Mouse (Mus musculus) forebrain, embryonic 15.5 days (tissue): ENCODE results near the gene Adcy10. TPM values are rescaled to one million over a fixed set of nuclear protein-coding genes. Genes with fewer than 3 reads are reported as not detected.

Experiments used
- ATAC-seq: fragments of 200-750 bp; cut with Nextera tagmentation; replicated peaks from 2 replicates; pipeline ENCODE4 v1.8.0; 2017; ENCODE audit warnings: mild to moderate bottlenecking, moderate TSS enrichment, moderate library complexity
- H3K27ac ChIP-seq: fragments of 300-500 bp; sonication (generic); replicated peaks from 2 replicates; pipeline ENCODE4 v1.5.1; 2015; ENCODE audit warnings: mild to moderate bottlenecking, inconsistent platforms
- H3K27me3 ChIP-seq: fragments of 300-500 bp; sonication (generic); 2 replicates; pipeline ENCODE4 v1.6.1; 2015; ENCODE audit warnings: inconsistent platforms
- H3K36me3 ChIP-seq: fragments of 300-500 bp; sonication (generic); 2 replicates; pipeline ENCODE4 v1.6.1; 2015; ENCODE audit warnings: mild to moderate bottlenecking, inconsistent platforms
- H3K4me1 ChIP-seq: fragments of 300-500 bp; sonication (generic); 2 replicates; pipeline ENCODE4 v1.6.1; 2015; ENCODE audit warnings: inconsistent platforms
- H3K4me2 ChIP-seq: fragments of 300-500 bp; sonication (generic); replicated peaks from 2 replicates; pipeline ENCODE4 v1.6.1; 2015; ENCODE audit warnings: mild to moderate bottlenecking, inconsistent platforms
- H3K4me3 ChIP-seq: fragments of 300-500 bp; sonication (generic); 2 replicates; pipeline ENCODE4 v1.5.1; 2015; ENCODE audit warnings: mild to moderate bottlenecking, inconsistent platforms
- H3K9ac ChIP-seq: fragments of 300-500 bp; sonication (generic); replicated peaks from 2 replicates; pipeline ENCODE4 v1.6.1; 2015; ENCODE audit warnings: mild to moderate bottlenecking, inconsistent platforms
- H3K9me3 ChIP-seq: fragments of 300-500 bp; sonication (generic); 2 replicates; pipeline ENCODE4 v1.6.1; 2016; ENCODE audit warnings: inconsistent platforms
- WGBS: fragments of 180-500 bp; shearing (Covaris S2); methylation state at CpG from one replicate; pipeline ENCODE4 v1.1.7; 2015; ENCODE audit warnings: mixed read lengths; 5-methylcytosine and 5-hydroxymethylcytosine counted together
- polyA plus RNA-seq: library from polyadenylated mRNA; unstranded; fragments of >200 nt; fragmentation: Nextera tagmentation; extraction: Ambion mirVana; gene quantifications from 2 replicates; pipeline ENCODE4 v1.2.1, GENCODE M21; 2015

The Adcy10 gene
- polyA plus RNA-seq, 1 experiment from 2014 or later: 0.20 TPM

DNA sequence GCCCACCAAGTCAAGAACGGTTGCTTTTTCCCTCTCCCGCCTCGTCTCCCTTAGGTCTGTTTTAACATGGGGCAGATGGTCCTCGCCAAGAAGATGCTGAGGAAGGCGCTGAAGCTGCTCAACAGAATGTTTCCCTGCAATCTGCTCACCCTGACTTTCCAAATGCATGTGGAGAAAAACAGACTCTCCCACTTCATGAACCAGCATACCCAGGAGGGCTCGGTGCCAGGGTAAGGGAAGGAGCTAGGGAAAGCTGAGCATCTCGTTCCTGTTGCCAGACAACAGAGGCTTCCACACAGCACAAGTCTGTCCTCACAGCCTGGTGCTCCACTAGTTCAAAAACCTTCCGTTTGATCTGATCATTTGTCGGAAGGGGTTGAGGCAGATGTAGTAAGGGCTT lies 74.1 kb downstream of the Adcy10 start:
- Histone ChIP-seq H3K36me3 (no peaks in the 10 kb centered on the region), H3K4me2 (no peak overlapping the region), H3K27me3 (no peaks in the 10 kb centered on the region), H3K9me3 (no peaks in the 10 kb centered on the region), H3K4me3 (no peak overlapping the region), H3K9ac (no peak overlapping the region), H3K4me1 (no peaks in the 10 kb centered on the region), H3K27ac (no peak overlapping the region)
- peak; percentile 91 for ATAC-seq
- 72% methylated on average over 9 of the region's 9 CpGs for WGBS

DNA sequence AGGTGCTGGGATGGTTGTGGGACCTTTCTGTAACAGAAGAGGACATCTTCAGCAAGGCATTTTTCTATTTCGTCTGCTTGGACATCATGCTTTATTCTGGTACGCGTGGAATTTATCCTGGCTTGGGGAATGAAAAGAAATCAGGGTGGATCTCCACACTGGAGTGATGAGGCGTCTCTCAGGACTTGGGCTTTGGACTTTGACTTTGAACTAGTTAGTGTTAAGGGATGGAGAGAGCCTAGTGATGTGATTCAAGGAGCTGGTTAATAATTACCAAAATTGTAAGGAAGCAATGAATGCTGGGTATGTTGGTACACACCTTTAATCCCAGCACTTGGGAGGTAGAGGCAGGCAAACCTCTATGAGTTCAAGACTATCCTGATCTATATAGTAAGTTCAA lies 80.3 kb downstream of the Adcy10 start:
- H3K36me3 ChIP-seq: no peaks in the 10 kb centered on the region
- no peaks in the 10 kb centered on the region for H3K9me3 ChIP-seq
- no peak overlapping the region for H3K27ac ChIP-seq
- H3K27me3 ChIP-seq: no peaks in the 10 kb centered on the region
- H3K9ac ChIP-seq: no peak overlapping the region
- H3K4me3 ChIP-seq: no peak overlapping the region
- H3K4me2 ChIP-seq: no peak overlapping the region
- no peak for ATAC-seq
- WGBS: 94% methylated on average over 4 of the region's 4 CpGs
- no peaks in the 10 kb centered on the region for H3K4me1 ChIP-seq

DNA sequence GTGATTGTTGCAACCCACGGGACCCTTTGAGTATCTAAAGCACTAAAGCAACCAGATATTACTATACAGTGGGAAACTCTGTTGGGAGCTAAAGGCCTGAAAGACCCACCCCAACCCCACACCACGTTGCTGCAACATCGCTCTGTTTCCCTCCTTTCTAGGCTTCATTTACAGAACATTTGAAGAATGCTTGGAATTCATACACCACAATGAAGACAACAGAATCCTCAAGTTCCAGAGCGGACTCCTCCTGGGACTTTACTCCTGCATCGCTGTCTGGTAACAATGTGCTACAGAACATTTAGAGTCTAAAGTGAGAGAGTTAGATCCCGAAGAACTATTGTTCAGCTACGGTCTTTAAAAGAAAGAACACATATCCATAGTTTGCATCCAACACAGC lies 82.5 kb downstream of the Adcy10 start:
- no peaks in the 10 kb centered on the region for H3K27me3 ChIP-seq
- no peaks in the 10 kb centered on the region for H3K9me3 ChIP-seq
- no peak overlapping the region for H3K4me2 ChIP-seq
- no peak overlapping the region for H3K9ac ChIP-seq
- WGBS: 77% methylated on average over 7 of the region's 7 CpGs
- H3K36me3 ChIP-seq: no peaks in the 10 kb centered on the region
- no peaks in the 10 kb centered on the region for H3K4me1 ChIP-seq
- H3K27ac ChIP-seq: no peak overlapping the region
- no peak for ATAC-seq
- H3K4me3 ChIP-seq: no peak overlapping the region

DNA sequence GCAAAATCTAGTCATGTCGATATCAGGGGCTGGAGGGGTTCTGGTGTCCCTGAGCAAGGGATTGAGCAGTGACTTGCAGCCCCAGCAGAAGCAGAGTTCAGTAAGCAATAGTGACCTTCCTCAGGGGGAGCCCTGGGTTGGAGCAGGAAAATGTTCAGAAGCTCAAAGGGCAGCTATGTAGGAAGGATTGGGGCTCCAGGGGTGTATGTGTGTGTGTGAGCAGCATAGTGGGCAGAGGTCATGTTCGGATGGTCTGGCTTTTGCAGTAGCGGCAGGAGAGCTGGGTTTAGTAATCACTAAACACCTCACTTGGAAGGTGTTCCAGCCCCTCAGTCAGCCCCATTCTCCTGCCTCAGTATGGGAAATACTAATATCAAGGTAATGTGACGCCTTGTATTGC lies 91.0 kb downstream of the Adcy10 start:
- Histone ChIP-seq H3K36me3 (no peaks in the 10 kb centered on the region), H3K27me3 (no peaks in the 10 kb centered on the region)
- 82% methylated on average over 4 of the region's 4 CpGs for WGBS

DNA sequence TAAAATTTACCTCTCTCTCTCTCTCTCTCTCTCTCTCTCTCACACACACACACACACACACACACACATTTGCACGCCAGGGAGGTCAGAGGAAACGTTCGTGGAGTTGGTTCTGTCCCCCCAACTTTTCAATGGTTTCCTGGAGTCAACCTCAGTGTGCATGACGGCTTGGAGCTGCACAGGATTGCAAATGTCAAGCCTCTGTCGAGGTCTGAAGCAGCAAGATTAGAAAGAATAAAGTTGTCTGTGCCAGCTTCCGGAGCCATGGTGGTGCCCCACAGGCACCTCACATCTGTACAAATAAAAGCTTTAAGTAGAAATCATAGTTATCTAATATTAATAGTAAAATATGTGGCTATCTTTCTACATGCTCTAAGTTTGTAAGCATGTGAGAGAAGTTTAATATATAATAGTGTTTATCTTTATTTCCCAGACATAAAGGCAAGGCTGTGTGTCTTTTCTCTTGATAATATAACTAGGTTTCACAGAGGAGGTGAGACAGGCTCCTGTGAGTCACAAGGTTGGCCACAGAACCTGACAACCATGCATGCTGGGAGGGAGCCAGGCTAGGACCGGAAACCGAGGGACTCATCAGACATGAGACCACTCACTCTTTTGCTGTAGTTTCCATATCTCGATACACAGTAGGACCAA lies 91.6 kb downstream of the Adcy10 start:
- no peak for ATAC-seq
- Histone ChIP-seq H3K27ac (no peak overlapping the region), H3K9ac (no peak overlapping the region), H3K4me2 (no peak overlapping the region), H3K4me3 (no peak overlapping the region), H3K27me3 (no peaks in the 10 kb centered on the region), H3K9me3 (0 out of 2 replicates have a peak, but pooled peaks cover 4% of the 10 kb centered on the region), H3K4me1 (no peaks in the 10 kb centered on the region), H3K36me3 (no peaks in the 10 kb centered on the region)
- WGBS: 82% methylated on average over 9 of the region's 9 CpGs

More for the DNA sequence above, 91.0 kb downstream of the Adcy10 start:
- 0 out of 2 replicates have a peak, but pooled peaks cover 4% of the 10 kb centered on the region for H3K9me3 ChIP-seq
- ATAC-seq: no peak
- no peaks in the 10 kb centered on the region for H3K4me1 ChIP-seq
- H3K4me3 ChIP-seq: no peak overlapping the region
- H3K4me2 ChIP-seq: no peak overlapping the region
- H3K9ac ChIP-seq: no peak overlapping the region
- H3K27ac ChIP-seq: no peak overlapping the region

DNA sequence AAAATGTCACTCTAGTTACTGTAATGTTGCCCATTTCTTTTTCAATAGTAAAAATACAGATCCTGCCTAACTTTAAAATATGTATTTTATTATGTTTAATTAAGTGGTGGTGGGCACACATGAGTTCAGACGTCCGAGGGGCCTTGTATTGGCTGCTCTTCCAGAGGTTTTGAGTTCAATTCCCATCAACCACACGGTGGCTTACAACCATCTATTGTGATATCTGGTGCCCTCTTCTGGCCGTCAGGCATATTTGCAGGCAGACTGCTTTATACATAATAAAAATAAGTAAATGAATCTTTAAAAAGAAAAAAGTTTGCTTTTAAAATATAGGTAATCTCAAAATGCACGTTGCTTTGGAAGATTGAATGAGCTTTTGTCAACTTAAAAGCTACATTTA lies 94.3 kb downstream of the Adcy10 start:
- WGBS: 50% methylated on average over 5 of the region's 5 CpGs
- H3K9ac ChIP-seq: no peak overlapping the region
- no peak overlapping the region for H3K4me2 ChIP-seq
- no peaks in the 10 kb centered on the region for H3K27me3 ChIP-seq
- no peak overlapping the region for H3K27ac ChIP-seq
- no peak overlapping the region for H3K4me3 ChIP-seq
- no peaks in the 10 kb centered on the region for H3K4me1 ChIP-seq
- no peak for ATAC-seq
- H3K9me3 ChIP-seq: 0 out of 2 replicates have a peak, but pooled peaks cover 4% of the 10 kb centered on the region
- no peaks in the 10 kb centered on the region for H3K36me3 ChIP-seq

DNA sequence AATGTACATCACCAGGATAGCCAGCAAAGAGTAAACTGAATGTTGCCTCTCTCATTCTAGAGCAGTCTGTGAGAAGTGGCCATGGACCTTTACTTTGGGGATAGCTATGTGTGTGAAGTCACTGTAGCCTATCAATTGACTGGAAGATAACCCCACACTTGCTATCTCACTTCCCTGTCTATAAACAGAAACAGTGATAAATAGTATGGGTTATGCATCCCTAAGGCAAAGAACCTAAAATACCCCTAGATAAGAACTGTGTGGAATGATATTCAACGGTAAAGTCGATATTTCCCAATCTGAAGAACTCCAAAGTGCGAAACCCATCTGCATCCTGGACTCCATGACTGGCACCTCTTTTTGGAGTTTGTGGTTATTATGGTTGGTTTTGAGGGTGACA lies 96.3 kb downstream of the Adcy10 start:
- Histone ChIP-seq H3K27ac (no peak overlapping the region), H3K36me3 (no peaks in the 10 kb centered on the region), H3K9ac (no peak overlapping the region), H3K4me3 (no peak overlapping the region), H3K9me3 (0 out of 2 replicates have a peak, but pooled peaks cover 4% of the 10 kb centered on the region), H3K27me3 (no peaks in the 10 kb centered on the region), H3K4me2 (no peak overlapping the region), H3K4me1 (no peaks in the 10 kb centered on the region)
- WGBS: 98% methylated on average over 3 of the region's 3 CpGs
- no peak for ATAC-seq

DNA sequence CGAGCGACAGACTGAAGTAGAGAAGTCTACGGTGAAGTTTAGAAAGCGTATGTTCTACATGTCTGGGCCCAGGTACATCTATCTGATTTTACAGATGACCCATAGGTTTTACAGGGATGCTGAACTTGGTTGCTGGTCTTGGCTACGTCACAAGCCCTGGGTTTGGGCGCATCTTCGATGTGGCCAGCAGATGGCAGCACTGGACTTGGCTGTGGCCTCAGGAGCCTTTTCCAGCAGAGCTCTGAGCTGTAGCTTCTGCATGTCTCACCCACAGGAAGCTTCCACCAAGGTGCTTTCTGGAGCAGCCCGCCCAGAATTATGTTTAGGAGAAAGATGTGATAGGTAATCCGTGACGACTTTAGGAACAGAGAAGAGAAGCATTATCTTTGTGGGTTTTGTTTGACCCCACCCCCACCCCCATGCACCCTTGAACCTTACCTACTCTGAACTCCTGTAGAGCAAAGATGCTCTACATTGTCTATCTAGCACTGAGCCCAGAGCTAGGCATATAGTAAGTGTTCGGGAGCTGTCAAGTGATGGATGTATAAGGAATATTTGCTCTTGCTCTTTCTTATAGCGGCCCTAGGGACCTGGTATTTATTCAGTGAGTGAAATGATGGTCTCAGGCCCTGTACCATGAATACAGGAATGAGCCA lies 98.7 kb downstream of the Adcy10 start:
- H3K4me1 ChIP-seq: no peaks in the 10 kb centered on the region
- H3K9ac ChIP-seq: no peak overlapping the region
- no peaks in the 10 kb centered on the region for H3K36me3 ChIP-seq
- 33% methylated on average over 12 of the region's 12 CpGs for WGBS
- H3K27me3 ChIP-seq: no peaks in the 10 kb centered on the region
- no peak overlapping the region for H3K27ac ChIP-seq
- no peak overlapping the region for H3K4me3 ChIP-seq
- no peak overlapping the region for H3K4me2 ChIP-seq
- peak; percentile 69 for ATAC-seq
- 0 out of 2 replicates have a peak, but pooled peaks cover 4% of the 10 kb centered on the region for H3K9me3 ChIP-seq

DNA sequence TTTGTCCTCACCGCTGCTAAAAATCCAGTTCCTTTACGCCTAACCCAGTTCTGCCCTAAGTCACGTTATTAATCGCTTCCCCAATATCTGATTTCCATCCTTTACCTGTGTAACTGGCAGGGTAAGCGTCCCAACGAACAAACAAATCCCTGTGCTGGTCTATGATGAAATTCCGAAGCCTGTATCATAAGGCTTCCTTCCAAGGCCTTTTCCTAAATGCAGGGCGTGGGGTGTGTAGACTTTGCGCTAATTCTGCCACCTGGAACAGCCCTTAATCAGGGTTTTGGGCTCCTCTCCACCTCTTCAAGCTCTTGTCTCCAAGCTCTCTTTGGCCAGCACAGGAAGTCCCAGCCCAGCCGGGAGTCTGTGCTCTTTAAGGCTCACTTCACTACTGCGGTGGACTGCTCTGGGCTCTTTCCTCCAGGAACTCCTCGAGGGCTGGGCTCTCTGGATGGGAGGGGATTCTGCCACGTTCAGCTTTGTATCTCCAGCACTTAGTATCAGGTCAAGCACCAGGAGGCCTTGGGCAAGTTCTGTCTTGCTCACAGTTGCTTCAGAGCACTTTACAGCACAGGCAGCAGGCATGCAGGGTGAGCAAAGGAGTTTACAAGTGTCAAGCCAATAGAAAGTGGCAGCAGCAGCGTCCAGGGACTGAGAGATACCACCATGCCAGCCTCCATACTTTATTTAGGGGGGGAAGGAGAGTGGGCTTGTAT lies 100.6 kb downstream of the Adcy10 start:
- Histone ChIP-seq H3K36me3 (peaks cover 3% of the 10 kb centered on the region; the same call in 1 of the 2 replicates), H3K27ac (no peak overlapping the region), H3K9me3 (no peaks in the 10 kb centered on the region), H3K27me3 (no peaks in the 10 kb centered on the region), H3K4me3 (no peak overlapping the region), H3K9ac (no peak overlapping the region), H3K4me1 (no peaks in the 10 kb centered on the region), H3K4me2 (no peak overlapping the region)
- no peak for ATAC-seq
- 69% methylated on average over 14 of the region's 14 CpGs for WGBS

DNA sequence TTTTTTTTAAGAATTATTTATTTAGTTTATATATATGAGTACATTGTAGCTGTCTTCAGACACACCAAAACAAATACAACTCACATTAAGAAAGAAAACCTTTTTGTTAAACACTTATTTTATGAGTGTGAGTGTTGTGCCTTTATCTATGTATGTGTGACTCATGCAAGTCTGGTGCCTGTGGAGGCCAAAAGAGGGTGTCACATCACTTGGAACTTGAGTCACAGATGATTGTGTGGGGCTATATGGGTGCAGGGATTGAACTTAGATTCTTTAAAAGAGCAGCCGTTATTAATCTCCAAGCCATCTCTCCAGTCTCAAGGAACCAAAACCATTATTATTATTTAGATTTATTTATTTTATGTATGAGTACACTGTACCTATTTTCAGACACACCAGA lies 101.4 kb downstream of the Adcy10 start:
- Histone ChIP-seq H3K9ac (no peak overlapping the region), H3K27ac (no peak overlapping the region), H3K36me3 (peaks cover 4% of the 10 kb centered on the region; the same call in 1 of the 2 replicates), H3K4me3 (no peak overlapping the region), H3K27me3 (no peaks in the 10 kb centered on the region), H3K4me2 (no peak overlapping the region), H3K9me3 (no peaks in the 10 kb centered on the region), H3K4me1 (no peaks in the 10 kb centered on the region)
- no peak for ATAC-seq
- 97% methylated on average over 1 of the region's 1 CpGs for whole genome bisulfite sequencing

DNA sequence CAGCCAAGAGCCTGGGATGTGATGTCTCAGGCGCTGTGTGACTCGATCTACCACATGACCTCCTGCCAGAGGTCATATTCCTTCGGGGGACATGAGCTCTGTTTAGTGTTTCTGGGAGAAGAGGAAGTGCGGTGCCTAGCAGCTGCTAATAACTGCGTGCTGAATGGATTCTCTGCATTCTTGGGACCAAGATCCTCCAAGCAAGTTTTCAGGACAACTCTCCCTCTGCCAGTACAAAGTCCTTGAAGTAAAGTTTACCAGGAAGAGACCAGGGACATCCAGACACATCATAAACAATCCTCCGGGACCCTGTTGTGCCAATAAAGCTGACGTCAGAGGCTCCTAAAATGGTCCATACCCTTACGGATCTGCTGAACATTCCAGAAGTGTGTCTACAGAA lies 102.9 kb downstream of the Adcy10 start:
- H3K27ac ChIP-seq: no peak overlapping the region
- no peak for ATAC-seq
- H3K4me2 ChIP-seq: no peak overlapping the region
- H3K9me3 ChIP-seq: no peaks in the 10 kb centered on the region
- no peak overlapping the region for H3K4me3 ChIP-seq
- no peaks in the 10 kb centered on the region for H3K27me3 ChIP-seq
- no peak overlapping the region for H3K9ac ChIP-seq
- peaks cover 12% of the 10 kb centered on the region for H3K36me3 ChIP-seq
- H3K4me1 ChIP-seq: no peaks in the 10 kb centered on the region
- WGBS: 80% methylated on average over 8 of the region's 8 CpGs

DNA sequence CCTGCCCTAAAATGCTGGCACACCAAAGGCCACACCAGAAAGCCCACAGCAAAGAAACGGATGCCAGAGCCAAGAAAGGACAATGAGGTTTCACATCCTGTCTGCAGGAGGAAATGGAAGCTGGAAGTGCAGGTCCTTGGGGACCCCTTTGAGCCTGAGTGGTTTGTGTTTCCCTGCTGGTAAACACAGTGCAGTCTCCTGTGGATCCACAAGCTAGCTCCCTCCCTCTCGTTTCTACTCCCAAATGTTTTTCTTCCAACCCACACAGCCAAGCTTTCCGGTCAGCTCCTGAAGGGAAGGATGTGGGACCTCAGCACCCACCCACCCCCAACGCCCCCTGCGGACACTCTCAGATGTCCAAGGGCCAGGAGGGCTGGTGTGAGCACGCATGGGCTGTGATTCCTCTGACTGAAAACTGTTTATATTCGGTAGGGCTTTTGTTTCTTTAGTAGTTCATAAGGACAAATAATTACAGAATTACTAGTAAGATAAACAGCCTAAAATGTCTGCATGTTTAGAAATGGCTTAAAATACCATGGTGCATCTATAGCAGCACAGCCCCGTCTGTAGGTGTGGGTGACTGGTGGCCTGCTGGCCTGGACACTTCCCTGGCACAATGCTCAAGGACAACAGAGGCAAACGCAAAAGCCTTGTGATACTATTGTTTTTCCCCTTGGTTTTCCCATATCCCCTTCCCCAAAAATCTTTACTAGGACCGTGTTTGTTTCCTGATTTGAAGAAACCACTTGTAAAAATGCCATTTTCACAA lies 104.5 kb downstream of the Adcy10 start:
- Histone ChIP-seq H3K4me2 (no peak overlapping the region), H3K4me1 (no peaks in the 10 kb centered on the region), H3K27ac (no peak overlapping the region), H3K9ac (no peak overlapping the region), H3K9me3 (no peaks in the 10 kb centered on the region), H3K36me3 (peaks cover 25% of the 10 kb centered on the region), H3K27me3 (no peaks in the 10 kb centered on the region), H3K4me3 (no peak overlapping the region)
- 62% methylated on average over 10 of the region's 10 CpGs for WGBS
- 0 out of 2 replicates have a peak, but pooled peaks have one; percentile 11 for ATAC-seq
